Mouse (Mus musculus): Measurements from ENCODE around the gene AI661453. TPM values are rescaled to one million over a fixed set of nuclear protein-coding genes. Genes with fewer than 3 reads are reported as not detected.
"Not testable (repeated sequence)": the region's sequence is repeated elsewhere in the genome, so short reads cannot be mapped to it uniquely, and the experiment has no call there.

AI661453 gene
- polyA plus RNA-seq, 1 experiment from 2014 or later: 0.27 TPM

DNA sequence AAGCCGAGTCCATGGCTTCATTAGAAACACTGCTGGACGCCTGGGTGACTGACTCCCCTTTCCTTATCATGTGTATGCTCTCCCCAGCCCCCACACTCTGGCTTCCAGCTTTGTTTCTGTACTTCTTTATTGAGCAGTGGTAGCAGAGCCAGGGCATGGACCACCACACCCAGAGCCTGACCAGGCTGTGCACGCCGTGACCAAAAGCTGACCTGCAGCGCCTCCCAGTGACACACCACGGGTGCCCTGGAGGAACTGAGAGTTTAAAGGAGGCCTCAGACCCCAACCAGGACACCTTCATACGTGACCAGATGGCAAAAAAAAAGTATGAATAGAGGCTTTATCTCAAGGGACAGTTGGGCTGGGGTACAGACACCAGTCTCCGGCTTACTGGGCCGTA, 54.4 kb downstream of the AI661453 start:
- Histone ChIP-seq H3K9me3 (ENCODE audit: control insufficient read depth, low read length) (no peaks in the 10 kb centered on the region), H3K4me1 (replicated peaks; ENCODE audit: control insufficient read depth, insufficient read depth, low read length) (no peaks in the 10 kb centered on the region), H3K4me2 (ENCODE audit: low read depth, low read length, severe bottlenecking) (no peak overlapping the region), H3K27me3 (ENCODE audit: control insufficient read depth, insufficient read depth, low read length) (no peaks in the 10 kb centered on the region), H3K9ac (ENCODE audit: low read length) (no peak overlapping the region), H3K36me3 (ENCODE audit: control insufficient read depth, insufficient read depth, low read length) (peaks cover 12% of the 10 kb centered on the region), H3K4me3 (ENCODE audit: low read depth, low read length) (no peak overlapping the region), H3K27ac (ENCODE audit: low read depth, low read length) (no peak overlapping the region)
- DNase-seq (ENCODE audit: low spot score) (no peak), ATAC-seq (replicated peaks; ENCODE audit: low FRiP score) (no peak)
- 88% methylated on average over 9 of the region's 9 CpGs for WGBS

GRCm38 (mm10) chr17:47492731-47493130, 56.3 kb downstream of the AI661453 start:
- 85% methylated on average over 6 of the region's 6 CpGs for WGBS
- Histone ChIP-seq H3K27me3 (ENCODE audit: control insufficient read depth, insufficient read depth, low read length) (no peaks in the 10 kb centered on the region), H3K36me3 (ENCODE audit: control insufficient read depth, insufficient read depth, low read length) (peaks cover 20% of the 10 kb centered on the region), H3K4me3 (ENCODE audit: low read depth, low read length) (no peak overlapping the region), H3K4me2 (ENCODE audit: low read depth, low read length, severe bottlenecking) (no peak overlapping the region), H3K9me3 (ENCODE audit: control insufficient read depth, low read length) (no peaks in the 10 kb centered on the region), H3K27ac (ENCODE audit: low read depth, low read length) (no peak overlapping the region), H3K4me1 (replicated peaks; ENCODE audit: control insufficient read depth, insufficient read depth, low read length) (no peaks in the 10 kb centered on the region), H3K9ac (ENCODE audit: low read length) (no peak overlapping the region)
- ATAC-seq (replicated peaks; ENCODE audit: low FRiP score) (no peak), DNase-seq (ENCODE audit: low spot score) (no peak)

- Histone ChIP-seq H3K36me3 (ENCODE audit: control insufficient read depth, insufficient read depth, low read length) (peaks cover 20% of the 10 kb centered on the region), H3K4me1 (replicated peaks; ENCODE audit: control insufficient read depth, insufficient read depth, low read length) (no peaks in the 10 kb centered on the region), H3K4me3 (ENCODE audit: low read depth, low read length) (no peak overlapping the region), H3K27ac (ENCODE audit: low read depth, low read length) (no peak overlapping the region), H3K4me2 (ENCODE audit: low read depth, low read length, severe bottlenecking) (no peak overlapping the region), H3K27me3 (ENCODE audit: control insufficient read depth, insufficient read depth, low read length) (no peaks in the 10 kb centered on the region), H3K9ac (ENCODE audit: low read length) (no peak overlapping the region), H3K9me3 (ENCODE audit: control insufficient read depth, low read length) (no peaks in the 10 kb centered on the region)
- DNase-seq (ENCODE audit: low spot score) (no peak), ATAC-seq (replicated peaks; ENCODE audit: low FRiP score) (no peak)
- 88% methylated on average over 6 of the region's 6 CpGs for WGBS
These were observed 57.2 kb downstream of the AI661453 start for GRCm38 (mm10) chr17:47493653-47494052.

DNA sequence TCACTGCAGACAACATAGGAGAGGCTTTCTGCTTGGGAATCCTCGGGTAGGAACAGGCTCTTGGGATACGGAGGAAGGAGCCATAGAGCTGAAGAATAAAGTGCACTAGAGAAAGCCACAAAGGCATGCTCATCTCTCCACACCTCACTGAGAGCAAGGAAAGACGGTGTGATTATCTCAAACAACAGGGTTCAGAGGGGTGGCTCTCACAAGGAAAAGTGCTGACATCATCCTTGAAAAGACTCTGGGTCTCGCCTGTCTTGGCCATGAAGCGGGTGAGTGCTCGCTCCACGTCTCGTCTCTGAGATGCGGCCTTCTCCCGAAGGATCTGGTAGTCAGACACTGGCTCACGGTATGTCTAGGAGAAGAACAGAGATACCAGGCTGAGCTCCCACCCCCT, 57.7 kb downstream of the AI661453 start:
- H3K9ac ChIP-seq (ENCODE audit: low read length): no peak overlapping the region
- H3K36me3 ChIP-seq (ENCODE audit: control insufficient read depth, insufficient read depth, low read length): peaks cover 20% of the 10 kb centered on the region
- H3K4me3 ChIP-seq (ENCODE audit: low read depth, low read length): no peak overlapping the region
- H3K27me3 ChIP-seq (ENCODE audit: control insufficient read depth, insufficient read depth, low read length): no peaks in the 10 kb centered on the region
- no peak for DNase-seq (ENCODE audit: low spot score)
- no peaks in the 10 kb centered on the region for H3K9me3 ChIP-seq (ENCODE audit: control insufficient read depth, low read length)
- no peak overlapping the region for H3K27ac ChIP-seq (ENCODE audit: low read depth, low read length)
- no peaks in the 10 kb centered on the region for H3K4me1 ChIP-seq (replicated peaks; ENCODE audit: control insufficient read depth, insufficient read depth, low read length)
- 87% methylated on average over 11 of the region's 11 CpGs for WGBS
- H3K4me2 ChIP-seq (ENCODE audit: low read depth, low read length, severe bottlenecking): no peak overlapping the region
- no peak for ATAC-seq (replicated peaks; ENCODE audit: low FRiP score)

DNA sequence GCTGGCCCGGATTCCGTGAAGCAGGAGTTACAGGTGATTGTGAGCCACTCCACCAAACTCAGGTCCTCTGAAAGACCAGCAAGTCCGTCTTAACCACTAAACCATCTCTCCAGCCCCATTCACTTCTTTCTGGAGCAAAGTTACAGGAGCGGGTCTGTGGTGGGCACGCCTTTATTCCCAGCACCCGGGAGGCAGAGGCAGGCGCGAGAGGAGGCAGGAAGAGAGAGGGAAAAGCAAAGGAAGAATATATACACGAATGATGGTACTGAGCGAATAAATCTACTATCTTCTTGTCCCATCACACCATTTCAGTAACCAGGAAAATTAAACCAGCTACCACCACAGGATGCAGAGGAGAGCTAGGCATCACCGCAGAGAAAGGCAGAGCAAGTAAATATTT, 65.1 kb downstream of the AI661453 start:
- H3K9me3 ChIP-seq (ENCODE audit: control insufficient read depth, low read length): no peaks in the 10 kb centered on the region
- 11% methylated on average over 11 of the region's 11 CpGs for WGBS
- H3K27ac ChIP-seq (ENCODE audit: low read depth, low read length): no peak overlapping the region
- no peaks in the 10 kb centered on the region for H3K27me3 ChIP-seq (ENCODE audit: control insufficient read depth, insufficient read depth, low read length)
- peaks cover 3% of the 10 kb centered on the region for H3K36me3 ChIP-seq (ENCODE audit: control insufficient read depth, insufficient read depth, low read length)
- DNase-seq (ENCODE audit: low spot score) (no peak), ATAC-seq (replicated peaks; ENCODE audit: low FRiP score) (no peak)
- H3K4me1 ChIP-seq (replicated peaks; ENCODE audit: control insufficient read depth, insufficient read depth, low read length): peaks cover 9% of the 10 kb centered on the region; the same call in 1 of the 2 replicates
- peak overlapping the region; percentile 80 for H3K9ac ChIP-seq (ENCODE audit: low read length)
- H3K4me2 ChIP-seq (ENCODE audit: low read depth, low read length, severe bottlenecking): peak overlapping the region; percentile 83
- H3K4me3 ChIP-seq (ENCODE audit: low read depth, low read length): peak overlapping the region; percentile 74

DNA sequence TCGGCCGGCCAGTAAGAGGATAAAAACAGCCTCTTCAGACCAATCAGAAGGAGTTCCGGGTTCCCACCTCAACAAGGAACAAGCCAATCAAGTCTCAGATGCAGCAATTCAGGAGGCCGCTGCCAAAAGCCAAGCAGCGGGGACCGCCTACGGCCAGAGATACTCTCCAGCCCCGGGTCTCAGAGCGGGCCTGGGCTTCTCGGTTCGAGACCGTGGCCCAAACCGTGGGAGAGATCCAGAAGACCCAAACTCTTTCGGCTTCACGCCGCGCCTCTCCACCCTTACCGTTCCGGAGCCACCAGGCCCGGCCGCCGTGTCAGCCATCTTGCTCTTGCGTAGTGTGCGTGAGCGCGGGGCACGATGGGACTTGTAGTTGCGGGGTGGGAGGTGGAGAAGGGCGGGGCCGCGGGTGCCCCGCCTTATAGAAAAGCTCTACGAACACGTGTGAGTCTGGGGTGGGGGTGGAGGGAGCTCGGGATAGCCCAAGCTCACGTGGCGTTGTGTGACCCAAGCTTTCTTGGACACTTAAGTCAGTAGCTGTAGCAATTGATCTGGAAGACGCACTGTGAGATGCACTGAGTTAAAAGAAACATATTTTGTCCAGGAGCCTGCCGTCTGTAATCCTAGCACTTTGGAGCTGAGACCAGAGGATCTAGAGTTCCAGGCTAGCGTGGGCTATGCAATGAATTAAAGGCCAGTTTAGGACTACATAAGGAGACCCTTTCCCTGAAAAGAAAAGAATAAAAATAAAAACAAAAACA, 65.7 kb downstream of the AI661453 start, which contains the start of gene Taf8:
Gene Taf8, minus strand, starts transcription at position 347 of the 761 bp plus-strand sequence.
- DNase-seq (ENCODE audit: low spot score): peak; percentile 96
- peak within 1 kb of the TSS; percentile 80 for H3K9ac ChIP-seq (ENCODE audit: low read length)
- H3K36me3 ChIP-seq (ENCODE audit: control insufficient read depth, insufficient read depth, low read length): no peaks in the 10 kb centered on the region
- no peaks in the 10 kb centered on the region for H3K9me3 ChIP-seq (ENCODE audit: control insufficient read depth, low read length)
- ATAC-seq (replicated peaks; ENCODE audit: low FRiP score): peak; percentile 97
- WGBS: 3% methylated on average over 40 of the region's 40 CpGs
- peaks cover 9% of the 10 kb centered on the region; the same call in 1 of the 2 replicates for H3K4me1 ChIP-seq (replicated peaks; ENCODE audit: control insufficient read depth, insufficient read depth, low read length)
- no peaks in the 10 kb centered on the region for H3K27me3 ChIP-seq (ENCODE audit: control insufficient read depth, insufficient read depth, low read length)
- no peak within 1 kb of the TSS for H3K27ac ChIP-seq (ENCODE audit: low read depth, low read length)
- peak within 1 kb of the TSS; percentile 83 for H3K4me2 ChIP-seq (ENCODE audit: low read depth, low read length, severe bottlenecking)
- H3K4me3 ChIP-seq (ENCODE audit: low read depth, low read length): peak within 1 kb of the TSS; percentile 74

- H3K9ac ChIP-seq (ENCODE audit: low read length); ATAC-seq (replicated peaks; ENCODE audit: low FRiP score); H3K36me3 ChIP-seq (ENCODE audit: control insufficient read depth, insufficient read depth, low read length); H3K27me3 ChIP-seq (ENCODE audit: control insufficient read depth, insufficient read depth, low read length); H3K4me1 ChIP-seq (replicated peaks; ENCODE audit: control insufficient read depth, insufficient read depth, low read length); DNase-seq (ENCODE audit: low spot score); H3K27ac ChIP-seq (ENCODE audit: low read depth, low read length); H3K4me3 ChIP-seq (ENCODE audit: low read depth, low read length); H3K9me3 ChIP-seq (ENCODE audit: control insufficient read depth, low read length): not testable (repeated sequence)
- whole genome bisulfite sequencing: 80% methylated on average over 6 of the region's 6 CpGs
- H3K4me2 ChIP-seq (ENCODE audit: low read depth, low read length, severe bottlenecking): peak overlapping the region; percentile 36; the same call in 1 of the 2 replicates
These were observed 66.3 kb downstream of the AI661453 start for GRCm38 (mm10) chr17:47502707-47503045.

- Histone ChIP-seq H3K9me3 (ENCODE audit: control insufficient read depth, low read length) (no peaks in the 10 kb centered on the region), H3K27me3 (ENCODE audit: control insufficient read depth, insufficient read depth, low read length) (no peaks in the 10 kb centered on the region), H3K4me3 (ENCODE audit: low read depth, low read length) (no peak overlapping the region), H3K4me2 (ENCODE audit: low read depth, low read length, severe bottlenecking) (no peak overlapping the region), H3K4me1 (replicated peaks; ENCODE audit: control insufficient read depth, insufficient read depth, low read length) (peaks cover 9% of the 10 kb centered on the region; the same call in 1 of the 2 replicates), H3K36me3 (ENCODE audit: control insufficient read depth, insufficient read depth, low read length) (no peaks in the 10 kb centered on the region), H3K27ac (ENCODE audit: low read depth, low read length) (no peak overlapping the region), H3K9ac (ENCODE audit: low read length) (no peak overlapping the region)
- ATAC-seq (replicated peaks; ENCODE audit: low FRiP score) (no peak), DNase-seq (ENCODE audit: low spot score) (no peak)
These were observed 67.3 kb downstream of the AI661453 start for GRCm38 (mm10) chr17:47503689-47504088.

GRCm38 (mm10) chr17:47504228-47504627, 67.8 kb downstream of the AI661453 start:
- no peak for DNase-seq (ENCODE audit: low spot score)
- H3K27me3 ChIP-seq (ENCODE audit: control insufficient read depth, insufficient read depth, low read length): no peaks in the 10 kb centered on the region
- ATAC-seq (replicated peaks; ENCODE audit: low FRiP score): no peak
- no peak overlapping the region for H3K9ac ChIP-seq (ENCODE audit: low read length)
- peak overlapping the region; percentile 55 for H3K4me2 ChIP-seq (ENCODE audit: low read depth, low read length, severe bottlenecking)
- WGBS: 75% methylated on average over 5 of the region's 5 CpGs
- no peaks in the 10 kb centered on the region for H3K9me3 ChIP-seq (ENCODE audit: control insufficient read depth, low read length)
- H3K4me1 ChIP-seq (replicated peaks; ENCODE audit: control insufficient read depth, insufficient read depth, low read length): peaks cover 9% of the 10 kb centered on the region; the same call in 1 of the 2 replicates
- H3K4me3 ChIP-seq (ENCODE audit: low read depth, low read length): no peak overlapping the region; the same call in 1 of the 2 replicates
- H3K27ac ChIP-seq (ENCODE audit: low read depth, low read length): no peak overlapping the region
- H3K36me3 ChIP-seq (ENCODE audit: control insufficient read depth, insufficient read depth, low read length): no peaks in the 10 kb centered on the region

Data from forebrain, embryonic 11.5 days (tissue).